Mouse (Mus musculus) c-Kit-positive CD71-positive TER-119-negative erythroid progenitor cells, embryonic 14.5 days (primary cell): ENCODE data around the gene Coa5.

Experiments
- DNase-seq: peaks from one replicate; pipeline ENCODE4 v3.0.0-alpha.2; 2013; ENCODE audit warnings: low read depth

Coa5 gene

DNA sequence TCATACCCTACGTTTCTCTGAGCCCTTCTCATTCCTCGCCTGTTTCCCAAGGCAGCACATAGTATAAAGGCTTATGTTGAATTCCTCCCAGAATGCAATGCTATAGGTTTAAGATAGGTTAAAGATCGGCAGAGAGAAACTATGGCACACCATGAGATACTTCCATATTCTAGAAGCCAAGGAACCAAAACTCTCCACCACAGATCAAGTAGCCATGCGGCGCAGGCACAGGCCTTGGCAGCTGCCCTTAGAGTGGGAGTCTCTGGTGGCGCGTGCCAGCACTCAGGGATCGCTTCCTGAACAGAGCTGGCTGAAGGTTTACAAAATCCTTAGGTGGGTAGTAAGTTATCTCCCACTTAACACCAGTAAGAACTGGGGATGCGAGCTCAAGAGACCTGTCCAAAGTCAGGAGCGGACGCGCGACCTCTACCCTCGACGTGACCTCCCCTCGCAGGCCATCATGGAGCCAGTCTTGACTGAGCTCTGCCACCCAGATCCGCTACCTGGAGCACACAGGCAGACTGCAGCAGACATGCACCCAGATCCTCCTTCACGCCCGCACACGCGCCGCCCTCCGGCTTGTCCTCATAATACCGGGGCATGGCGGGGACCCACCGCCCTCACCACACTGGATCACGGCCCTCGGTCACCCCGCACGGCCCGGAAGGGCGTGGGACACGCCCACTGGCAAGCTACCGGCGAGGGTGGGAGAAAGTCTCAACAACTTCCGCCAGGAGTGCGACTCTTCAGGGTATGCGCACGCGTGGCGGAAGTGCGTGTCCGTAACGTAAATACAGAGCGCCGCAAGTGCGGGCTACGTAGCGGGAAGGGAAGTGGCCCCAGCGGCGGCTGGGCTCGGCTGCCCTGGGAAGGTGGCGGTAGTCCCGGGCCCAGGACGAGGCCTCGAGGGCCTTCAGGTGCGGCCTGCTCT is at the start of gene Coa5, which contains the start of gene Unc50:
Coa5 (minus strand) TSS at position 738 of the 931 bp plus-strand sequence.
Unc50 (plus strand) TSS at position 774 of the 931 bp plus-strand sequence.
- peak; percentile 93 for DNase-seq

- peak; percentile 79 for DNase-seq
These were observed 49.2 kb upstream of the Coa5 start for GRCm38 (mm10) chr1:37479074-37479473.

- peak; percentile 90 for DNase-seq
These were observed 48.5 kb upstream of the Coa5 start for GRCm38 (mm10) chr1:37478416-37478815.

DNA sequence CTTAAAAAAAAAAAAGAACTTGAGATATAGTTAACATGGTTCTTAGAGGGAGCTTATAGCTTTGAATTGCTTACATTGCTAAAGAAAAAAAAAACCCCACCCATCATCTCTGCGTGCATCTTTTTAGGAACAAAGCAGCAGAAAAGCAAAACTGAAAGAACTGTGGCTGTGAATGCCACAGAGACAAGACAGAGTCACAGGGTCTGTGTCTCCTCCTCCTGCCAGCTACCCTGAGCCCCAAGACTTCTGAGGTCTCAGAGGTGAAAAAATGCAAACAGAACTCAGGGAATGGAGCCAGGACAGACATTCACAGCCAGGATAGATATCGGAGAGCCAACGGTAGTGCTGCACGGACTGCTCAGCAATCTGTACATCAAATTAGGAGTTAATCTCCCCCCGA is 48.0 kb upstream of the Coa5 start:
- DNase-seq: peak; percentile 37

DNA sequence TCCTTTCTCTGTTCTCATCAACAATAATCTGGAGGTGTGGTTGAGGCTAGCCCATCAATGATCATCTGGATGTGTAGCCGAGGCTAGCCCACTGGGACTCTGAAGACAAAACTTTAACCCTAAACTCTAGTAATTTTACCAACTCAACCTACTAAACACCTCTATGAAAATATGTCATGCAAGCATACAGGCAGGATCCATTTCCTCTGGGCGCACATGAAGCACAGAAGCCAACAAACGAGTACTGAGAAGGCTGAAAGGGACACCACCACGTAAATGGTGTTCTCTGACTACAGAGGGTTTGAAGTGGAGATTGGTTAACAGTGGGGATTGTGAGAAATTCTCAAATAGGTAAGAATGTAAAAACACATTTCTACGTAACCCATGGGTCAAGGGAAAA is 47.3 kb upstream of the Coa5 start:
- no peak for DNase-seq

DNA sequence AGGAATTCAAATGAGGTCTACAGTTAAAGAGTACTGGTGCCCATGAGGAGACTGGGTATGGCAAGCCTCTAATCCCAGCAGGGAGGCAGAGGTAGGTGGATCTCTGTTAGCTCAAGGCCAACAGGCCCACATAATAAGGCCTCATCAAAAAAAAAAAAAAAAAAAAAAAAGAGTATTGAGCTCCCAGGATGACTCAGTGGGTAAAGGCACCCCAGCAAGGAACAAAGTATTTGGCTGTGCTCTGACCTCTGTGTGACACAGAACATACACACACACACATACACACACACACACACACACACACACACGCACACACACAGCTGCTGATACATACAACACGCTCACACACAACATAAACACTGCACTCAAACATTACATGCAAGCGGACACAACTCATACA is 45.4 kb upstream of the Coa5 start:
- no peak for DNase-seq

DNA sequence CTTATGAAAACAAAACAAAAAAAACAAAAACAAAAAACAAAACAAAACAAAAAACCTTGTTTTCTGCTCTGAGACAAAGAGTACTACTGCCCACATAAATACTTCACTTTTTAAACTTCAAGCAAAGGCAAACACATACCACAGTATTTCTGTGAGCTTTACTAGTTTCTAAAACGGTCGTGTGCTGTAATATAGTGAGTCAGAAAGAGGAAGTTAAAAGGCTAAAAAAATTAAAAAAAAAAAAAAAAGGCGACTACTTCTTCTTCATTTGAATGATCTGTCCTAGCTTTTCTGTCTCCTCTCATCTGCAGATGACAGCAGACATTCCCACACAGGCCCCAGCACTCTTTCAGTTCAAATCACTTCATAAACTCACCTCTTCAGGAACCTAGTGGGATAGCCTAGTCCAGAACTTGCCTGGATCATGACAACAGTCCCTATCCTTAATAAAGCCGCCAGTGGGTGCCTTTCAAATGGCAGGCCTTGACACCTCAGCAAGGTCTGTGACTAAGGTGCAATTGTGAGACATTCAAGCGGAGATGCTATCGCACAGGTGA is 44.8 kb upstream of the Coa5 start:
- DNase-seq: no peak

DNA sequence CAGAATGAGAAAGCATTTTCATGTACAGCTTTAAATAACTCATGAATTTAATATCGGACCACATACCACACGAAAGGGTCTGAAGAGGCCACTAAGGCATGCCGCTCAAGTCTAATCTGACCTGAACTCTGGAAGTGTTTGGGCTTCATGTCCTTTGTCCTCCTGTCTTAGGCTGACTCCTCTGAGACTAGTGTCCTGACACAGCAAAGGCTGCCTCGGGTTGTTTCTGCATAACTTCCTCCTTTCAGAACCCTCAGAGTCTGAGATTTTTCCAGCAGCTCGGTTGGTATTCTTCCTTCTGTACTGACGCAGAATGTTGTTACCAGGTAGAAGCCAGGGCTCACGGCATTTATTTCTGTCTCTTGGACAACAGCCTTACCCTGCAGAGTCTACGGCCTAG is 44.1 kb upstream of the Coa5 start:
- no peak for DNase-seq

DNA sequence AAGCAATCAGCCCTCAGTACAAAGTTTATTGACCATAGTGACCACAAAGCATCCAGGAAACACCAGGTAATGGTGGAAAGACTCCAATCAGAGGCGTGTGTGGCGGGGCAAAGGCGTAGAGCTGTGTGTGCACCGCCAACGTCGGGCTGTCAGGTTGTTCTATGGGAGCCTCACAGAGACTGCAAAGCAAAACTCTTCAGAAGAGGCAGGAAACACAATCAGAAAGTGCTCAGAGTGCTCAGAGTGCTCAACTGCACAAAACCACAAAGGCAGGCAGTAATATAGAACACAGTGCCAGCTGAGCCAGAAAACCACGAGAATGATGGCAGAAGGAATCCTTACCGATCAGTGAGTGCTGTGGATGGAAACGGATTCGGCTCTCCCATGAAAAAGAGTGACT is 43.3 kb upstream of the Coa5 start:
- no peak for DNase-seq

GRCm38 (mm10) chr1:37471179-37472148 is 41.6 kb upstream of the Coa5 start:
- no peak for DNase-seq

GRCm38 (mm10) chr1:37469007-37469406 is 39.1 kb upstream of the Coa5 start:
- DNase-seq: no peak

- no peak for DNase-seq
These were observed 37.9 kb upstream of the Coa5 start for GRCm38 (mm10) chr1:37467806-37468205.

DNA sequence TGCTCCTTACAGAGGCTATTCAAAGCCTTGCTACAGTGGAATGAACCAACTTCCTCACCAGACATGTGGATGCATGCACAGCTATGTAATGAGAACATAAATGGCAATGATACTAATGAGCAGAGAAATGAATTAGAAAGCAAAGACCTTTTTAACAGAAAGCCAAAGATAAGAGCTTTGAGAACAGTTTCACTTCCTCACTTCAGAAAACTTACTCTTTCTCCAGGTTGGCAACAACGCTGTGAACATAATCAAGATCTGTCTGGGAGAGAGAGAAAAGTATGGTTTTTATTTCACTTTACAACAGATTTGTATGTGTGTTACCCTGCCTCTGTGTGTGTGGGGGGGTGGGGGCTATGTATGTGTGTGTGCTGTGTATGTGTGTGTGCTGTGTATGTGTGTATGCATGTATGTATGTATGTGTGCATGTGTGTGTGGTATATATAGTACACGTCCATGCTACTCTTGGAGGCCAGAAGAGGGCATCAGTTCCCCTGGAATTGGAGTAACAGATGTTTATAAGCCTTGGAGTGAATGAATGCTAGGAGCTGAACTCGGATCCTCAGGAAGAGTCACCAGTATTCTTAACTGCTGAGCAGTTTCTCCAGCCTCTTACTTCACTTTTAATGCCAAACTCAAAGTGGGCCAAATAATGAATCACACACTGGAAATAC is 36.6 kb upstream of the Coa5 start:
- no peak for DNase-seq

DNA sequence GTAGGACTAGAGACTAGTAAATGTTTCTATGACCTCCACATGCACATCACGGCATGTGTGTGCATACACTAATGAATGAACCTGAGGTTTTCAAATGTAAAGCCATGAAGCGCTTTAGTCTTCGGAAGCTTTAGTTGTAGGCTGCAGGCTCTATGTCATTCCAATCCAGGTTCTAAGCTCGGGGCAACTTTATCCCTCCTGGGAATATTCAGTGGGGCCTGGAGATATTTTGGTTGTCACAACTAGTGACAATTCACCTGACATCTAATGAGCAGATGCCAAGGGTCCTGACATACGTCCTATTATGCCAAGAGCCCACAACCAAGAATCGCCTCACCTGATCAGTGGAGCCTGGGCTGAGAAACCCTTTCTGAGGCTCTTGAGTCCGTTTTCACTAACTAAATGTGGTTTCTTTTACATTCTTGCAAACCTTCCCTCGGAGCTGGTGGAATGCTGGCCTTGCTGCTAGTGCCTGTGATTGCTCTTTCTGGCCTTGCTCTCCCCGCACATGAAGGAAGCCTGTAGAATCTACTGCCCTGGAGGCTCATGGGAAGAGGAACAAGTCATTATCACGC is 35.1 kb upstream of the Coa5 start:
- DNase-seq: no peak

DNA sequence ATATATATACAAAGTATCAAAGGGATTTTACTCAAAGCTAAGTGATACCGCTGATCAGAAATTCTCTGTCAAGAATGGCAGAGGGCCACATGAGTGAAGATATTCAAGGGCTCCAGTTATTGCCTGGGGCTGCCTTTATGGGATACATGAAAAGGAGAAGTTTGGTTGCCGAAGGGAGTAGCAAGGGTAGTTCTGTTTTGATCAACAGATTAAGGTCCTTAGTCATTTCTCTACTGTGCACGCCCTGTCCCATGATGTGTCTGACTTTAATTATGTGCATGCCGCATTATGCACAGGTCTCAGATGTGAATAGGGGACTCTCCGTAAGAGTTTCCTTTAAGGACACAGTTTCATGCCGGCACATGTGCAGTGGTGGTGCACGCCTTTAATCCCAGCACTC is 27.6 kb upstream of the Coa5 start:
- no peak for DNase-seq

DNA sequence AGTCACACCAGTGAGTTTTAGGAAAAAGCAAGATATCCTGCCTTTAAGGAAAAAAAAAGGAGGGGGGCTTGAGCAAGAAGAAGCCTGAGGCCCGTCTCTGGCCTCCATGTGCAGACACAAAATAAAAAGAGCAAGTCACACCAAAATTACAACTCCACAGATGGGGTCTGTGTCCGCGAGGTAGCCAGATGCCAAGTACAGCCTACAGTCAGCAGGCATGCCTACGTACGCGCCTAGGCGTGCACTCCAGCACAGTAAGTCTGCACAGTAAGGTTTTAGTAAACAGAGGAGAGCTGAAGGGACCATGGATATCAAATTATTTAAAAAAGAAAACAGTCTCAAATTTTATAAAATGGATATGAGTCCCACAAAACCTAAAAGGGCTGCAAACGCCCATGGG is 21.4 kb upstream of the Coa5 start:
- no peak for DNase-seq

DNA sequence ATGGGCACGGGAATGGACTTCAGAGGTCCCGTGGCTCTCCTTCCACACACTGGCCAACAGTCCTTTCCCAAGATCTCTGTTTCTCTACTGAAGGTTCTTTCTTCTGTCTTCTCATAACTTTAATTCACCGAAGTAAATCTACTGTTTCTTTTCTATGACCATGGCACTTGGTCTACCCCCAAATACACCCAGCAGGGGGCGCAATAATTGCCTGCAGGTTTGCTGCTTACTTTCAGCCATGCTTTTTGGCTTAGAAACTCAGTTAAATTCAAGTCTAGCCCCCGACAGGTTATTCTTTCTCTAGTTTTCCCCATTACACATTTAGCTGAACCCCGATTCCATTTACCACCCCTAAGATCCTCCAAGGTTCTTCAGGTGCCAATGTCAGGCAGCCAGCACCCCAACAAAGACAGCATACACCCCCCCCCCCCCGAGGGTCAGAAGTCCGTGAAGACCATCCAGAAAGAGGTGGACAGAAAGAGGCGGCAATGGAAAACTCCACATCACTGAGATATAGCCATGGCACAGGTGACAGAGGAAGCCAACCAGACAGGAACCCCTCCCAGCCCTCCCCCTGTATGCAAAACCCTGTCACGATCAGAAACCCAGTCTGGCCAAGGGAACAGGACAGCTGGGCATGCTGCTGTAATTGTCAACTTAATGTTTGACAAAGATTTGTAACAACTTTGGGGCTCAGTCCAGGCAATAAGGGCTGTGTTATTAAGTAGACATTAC is 18.6 kb upstream of the Coa5 start:
- no peak for DNase-seq

DNA sequence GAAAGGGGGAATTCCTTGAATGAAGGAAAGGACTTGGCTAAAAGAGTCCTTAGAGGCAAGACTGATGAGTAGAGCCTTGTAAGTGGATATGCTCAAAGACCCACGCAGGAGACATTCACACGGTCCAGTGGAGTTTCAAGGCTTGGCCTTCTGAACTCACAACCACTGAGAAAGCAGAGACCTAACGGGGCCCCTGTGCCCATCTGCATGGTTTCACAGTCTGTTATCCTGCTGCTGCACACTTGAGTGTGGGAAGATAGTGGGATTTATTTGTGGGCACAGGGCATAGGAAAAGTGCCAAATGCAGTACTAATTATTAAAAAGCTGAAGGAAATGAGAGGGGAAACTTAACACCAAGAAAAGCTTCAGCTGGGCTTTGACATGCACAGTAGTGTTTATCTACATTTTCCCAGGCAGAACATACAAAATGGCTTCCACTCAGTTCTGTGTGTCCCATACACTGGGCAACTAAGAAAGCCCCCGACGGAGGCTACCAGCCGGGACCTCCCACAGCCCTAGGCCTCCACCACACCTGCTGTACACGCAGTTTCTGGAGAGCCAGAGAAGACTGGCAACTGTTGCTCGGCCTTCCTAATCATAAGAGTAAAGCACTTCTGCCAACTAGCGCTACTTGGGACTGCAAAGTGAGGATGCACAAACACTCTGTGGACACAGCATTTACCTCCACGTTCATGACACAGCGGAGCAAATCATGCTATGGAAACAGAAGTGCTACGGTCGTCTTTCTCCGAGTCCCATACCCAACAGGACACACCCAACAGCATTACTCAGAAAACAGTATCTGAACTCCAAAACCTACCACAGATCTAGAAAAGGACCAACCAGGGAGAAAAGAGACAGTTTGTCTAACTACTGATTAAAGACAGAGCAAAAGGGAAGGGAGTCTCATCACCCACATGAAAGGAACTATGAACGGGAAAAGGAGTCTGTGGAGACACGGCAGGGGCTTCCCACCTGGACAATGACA is 13.2 kb upstream of the Coa5 start:
- no peak for DNase-seq

DNA sequence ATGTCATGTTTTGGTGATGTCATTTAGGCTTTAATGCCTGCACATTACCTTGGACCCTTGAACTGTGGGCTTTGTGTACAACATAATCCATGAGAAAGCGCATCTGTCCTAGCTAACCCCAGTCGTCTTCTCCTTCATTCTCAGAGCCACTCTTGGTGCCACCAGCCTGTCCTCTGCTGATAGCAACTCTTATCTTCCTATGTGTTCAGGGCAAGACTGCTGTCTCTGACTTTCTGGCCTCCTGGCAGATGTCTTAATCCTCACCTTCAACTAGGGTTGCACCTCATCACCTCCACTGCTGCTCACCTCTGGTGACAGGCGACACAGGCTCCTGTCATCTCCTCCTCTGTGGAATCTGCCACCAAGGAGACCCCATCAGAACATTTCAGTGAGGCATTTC is 6.5 kb upstream of the Coa5 start:
- DNase-seq: no peak
